Mouse (Mus musculus) activated CD4-positive, CD25-positive, alpha-beta regulatory T cell, adult 4 months (primary cell): ENCODE results near the gene Tbc1d1. TPM values are rescaled to one million over a fixed set of nuclear protein-coding genes. Genes with fewer than 3 reads are reported as not detected.
"Not testable (repeated sequence)": the region's sequence is repeated elsewhere in the genome, so short reads cannot be mapped to it uniquely, and the experiment has no call there.

ENCODE experiments used
- ATAC-seq: one replicate; pipeline ENCODE4 v1.8.0; 2017
- polyA plus RNA-seq, 2 experiments: library from polyadenylated mRNA; unstranded; fragments of 100-300 nt; shearing (Covaris generic); gene quantifications; one replicate each; pipeline ENCODE4 v1.2.1; 2017

The Tbc1d1 gene
- polyA plus RNA-seq, 2 experiments from 2014 or later: 36.6 to 37.7 TPM

DNA sequence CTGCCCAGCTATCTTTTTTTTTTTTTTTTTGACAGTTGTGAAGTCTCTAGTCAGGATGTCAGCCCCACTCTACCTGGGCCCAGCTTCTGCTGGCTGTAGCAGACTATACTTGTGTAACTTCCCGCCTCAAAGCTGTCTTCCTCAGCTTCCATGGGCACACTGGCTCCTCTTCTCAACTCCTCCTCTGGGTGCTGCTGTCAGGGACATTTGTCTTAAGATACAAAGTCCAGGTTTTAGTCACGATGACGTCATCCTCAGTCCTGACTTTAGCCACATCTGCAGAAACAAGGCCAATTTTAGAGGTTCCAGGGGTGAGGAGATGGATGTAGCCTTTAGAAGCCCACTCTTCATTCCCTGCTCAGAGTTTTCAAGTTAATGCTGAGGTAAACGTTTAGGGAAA is 167.2 kb downstream of the Tbc1d1 start:
- no peak for ATAC-seq

DNA sequence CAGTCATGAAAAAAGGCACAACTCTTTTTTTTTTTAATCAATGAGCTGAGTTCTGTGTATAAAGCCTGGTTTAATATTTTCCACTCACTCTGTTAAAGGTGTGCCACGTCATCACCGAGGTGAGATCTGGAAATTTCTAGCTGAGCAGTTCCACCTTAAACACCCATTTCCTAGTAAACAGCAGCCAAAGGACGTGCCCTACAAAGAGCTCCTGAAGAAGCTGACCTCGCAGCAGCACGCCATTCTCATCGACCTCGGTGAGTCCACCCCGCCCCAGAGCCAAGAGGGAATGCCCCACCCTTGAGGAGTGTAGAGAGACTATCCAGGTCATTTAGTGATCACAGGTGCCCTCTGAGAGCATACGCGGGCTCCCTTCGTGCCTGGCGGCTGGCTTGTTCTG is 168.2 kb downstream of the Tbc1d1 start:
- no peak for ATAC-seq

DNA sequence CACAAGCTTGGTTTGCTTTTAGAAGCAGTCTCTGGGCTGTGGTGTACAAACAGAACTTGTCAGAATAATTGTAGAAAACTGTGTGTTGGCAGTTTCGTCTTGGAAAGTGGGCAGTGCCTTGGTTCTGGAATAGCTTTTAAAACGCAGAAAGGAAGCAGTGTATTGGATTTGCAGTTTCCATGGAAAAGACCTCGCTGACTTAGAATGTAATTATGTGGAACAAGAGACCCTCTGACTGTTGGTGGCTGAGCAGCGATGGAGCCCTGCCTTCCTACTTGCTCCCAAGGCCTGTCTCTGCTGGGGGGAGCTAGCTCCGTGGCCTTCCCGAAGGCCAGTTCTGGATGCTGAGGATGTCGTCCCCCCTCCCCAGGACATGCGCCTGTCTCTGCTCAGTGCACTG is 168.8 kb downstream of the Tbc1d1 start:
- ATAC-seq: no peak

DNA sequence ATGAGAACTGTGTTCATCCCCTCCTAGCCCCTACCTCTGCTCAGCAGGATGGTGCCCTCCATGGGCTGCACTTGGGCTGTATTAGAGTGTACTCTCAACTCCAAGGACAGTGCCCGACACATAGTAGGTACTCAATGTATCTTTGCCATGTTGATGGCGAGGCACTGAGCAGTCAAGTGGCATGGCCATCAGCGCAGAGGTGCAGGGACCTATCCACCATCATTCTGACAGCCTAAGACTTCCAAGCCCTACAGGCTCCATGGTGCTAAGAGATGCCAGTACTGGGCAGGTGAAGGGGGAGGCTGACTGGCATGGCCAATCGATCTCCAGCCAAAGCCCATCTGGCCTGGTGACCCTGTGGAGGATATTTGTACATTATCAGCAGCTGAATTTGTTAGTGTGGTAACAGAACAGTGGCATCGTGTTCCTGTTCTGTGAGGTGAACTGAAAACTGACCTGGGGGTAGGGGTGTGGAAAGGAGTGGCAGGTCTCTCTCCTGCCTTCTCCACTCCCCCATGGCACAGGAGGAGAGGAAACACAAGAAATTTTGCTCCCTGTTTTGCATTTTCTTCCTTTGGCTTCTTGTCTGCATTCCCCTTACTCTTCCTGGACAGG is 169.7 kb downstream of the Tbc1d1 start:
- ATAC-seq: no peak

DNA sequence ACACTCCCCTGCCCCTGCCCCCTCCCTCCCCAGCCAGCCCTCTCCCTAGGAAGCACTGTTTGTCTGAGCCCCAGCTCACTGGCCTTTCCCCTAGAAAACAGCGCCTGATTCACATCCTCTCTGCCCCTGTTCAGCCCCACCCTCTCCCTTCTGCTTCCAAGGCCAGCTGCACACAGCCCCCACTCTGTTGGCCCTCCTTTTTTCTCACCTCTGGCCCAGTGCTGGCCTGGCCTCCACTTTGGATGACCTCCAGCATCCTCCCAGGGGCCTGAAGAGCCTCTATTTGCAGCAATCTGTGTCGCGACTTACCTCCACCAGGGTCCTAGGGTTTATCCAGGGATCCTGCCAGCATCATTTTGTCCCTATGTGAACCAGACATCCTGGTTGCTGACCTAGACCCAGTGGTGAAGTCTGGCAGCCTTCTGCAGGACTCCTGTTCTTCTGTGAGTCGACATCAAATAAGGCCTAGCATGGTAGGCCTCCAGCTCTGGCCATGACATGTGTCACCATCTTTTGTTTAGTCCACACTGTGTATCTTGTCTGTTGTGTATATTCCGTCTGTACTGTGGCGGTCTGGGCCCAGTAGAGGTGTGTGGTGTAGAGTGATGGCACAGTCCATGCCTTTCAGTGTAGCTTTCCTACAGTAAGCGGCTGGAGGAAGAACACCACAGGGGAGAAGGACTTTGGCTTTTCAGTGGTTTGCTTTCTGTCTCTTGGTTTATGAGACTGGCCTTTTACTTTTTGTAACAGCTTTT is 170.5 kb downstream of the Tbc1d1 start:
- ATAC-seq: no peak

DNA sequence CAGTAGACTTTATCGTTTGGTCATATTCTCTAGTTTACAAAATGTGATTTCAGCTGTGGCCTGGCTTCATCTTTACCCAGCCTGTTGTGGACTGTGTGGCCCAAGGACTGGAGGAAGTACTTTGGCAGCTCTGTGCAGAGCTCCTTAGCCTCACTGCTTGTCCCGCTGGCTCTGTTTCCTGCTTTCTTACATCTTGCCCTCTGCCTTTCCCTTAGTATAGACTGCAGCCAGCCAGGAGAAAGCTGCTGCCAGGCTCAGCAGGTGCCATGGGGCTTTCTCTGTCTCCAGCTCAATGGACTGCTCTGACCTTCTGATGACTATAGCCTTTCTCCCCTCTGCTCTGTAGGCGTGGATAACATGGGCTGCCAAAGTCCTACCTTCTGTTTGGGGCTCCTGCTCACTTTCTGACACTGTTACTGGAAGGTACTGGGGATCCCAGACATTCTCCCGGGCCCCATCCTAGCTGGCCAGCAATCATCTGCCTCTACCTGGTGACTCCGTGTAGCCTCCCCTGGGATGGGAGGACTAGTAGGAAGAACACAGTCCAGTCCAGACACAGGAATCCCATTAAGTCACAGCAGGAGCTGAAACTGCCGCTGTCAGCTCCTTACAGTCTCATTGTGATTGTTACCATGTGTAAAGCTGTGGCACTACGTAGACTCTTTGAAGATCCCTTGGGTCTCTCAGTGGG is 171.3 kb downstream of the Tbc1d1 start:
- ATAC-seq: no peak

DNA sequence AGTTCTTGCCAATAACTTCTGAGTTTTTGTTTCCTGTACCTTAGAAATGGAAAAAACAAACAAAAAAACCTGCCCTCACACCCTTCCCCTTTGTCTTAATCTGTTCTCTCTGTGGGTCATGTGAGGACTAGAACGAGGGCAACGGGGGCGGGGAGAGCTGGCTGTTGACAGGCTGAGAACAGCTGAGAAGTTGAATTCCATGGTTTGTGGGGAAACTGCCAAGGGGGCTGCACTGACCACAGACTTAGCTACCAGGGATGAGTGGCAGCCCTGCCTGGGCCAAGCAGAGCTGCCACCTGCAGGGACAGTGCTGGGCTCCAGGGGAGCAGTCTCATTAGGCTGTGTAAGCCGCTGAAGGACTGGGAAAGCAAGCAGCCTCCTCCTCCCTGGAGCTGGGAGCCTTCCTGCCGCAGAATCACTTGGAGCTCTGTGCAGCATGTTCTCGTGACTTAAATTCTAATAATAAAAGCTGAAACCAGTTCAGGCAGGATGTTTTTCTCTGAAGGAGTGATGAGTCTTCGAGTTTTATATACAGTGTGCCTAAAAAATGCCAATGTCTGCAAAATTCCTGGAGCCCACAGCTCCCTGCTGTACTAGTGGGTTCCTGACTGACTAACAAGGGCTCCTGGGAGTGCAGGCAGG is 180.8 kb downstream of the Tbc1d1 start:
- no peak for ATAC-seq

DNA sequence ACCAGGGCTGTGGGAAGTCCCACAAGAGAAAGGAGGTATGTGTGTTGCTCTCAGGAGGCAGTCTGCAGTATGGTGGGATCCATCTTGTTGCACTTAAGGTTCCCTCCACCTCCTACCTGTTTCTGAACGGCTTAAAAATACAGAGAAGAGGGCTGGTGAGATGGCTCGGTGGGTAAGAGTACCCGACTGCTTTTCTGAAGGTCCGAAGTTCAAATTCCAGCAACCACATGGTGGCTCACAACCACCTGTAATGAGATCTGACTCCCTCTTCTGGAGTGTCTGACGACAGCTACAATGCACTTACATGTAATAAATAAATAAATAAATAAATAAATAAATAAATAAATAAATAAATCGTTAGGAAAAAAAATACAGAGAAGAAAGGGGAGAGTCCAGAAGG is 182.7 kb downstream of the Tbc1d1 start:
- not testable (repeated sequence) for ATAC-seq

DNA sequence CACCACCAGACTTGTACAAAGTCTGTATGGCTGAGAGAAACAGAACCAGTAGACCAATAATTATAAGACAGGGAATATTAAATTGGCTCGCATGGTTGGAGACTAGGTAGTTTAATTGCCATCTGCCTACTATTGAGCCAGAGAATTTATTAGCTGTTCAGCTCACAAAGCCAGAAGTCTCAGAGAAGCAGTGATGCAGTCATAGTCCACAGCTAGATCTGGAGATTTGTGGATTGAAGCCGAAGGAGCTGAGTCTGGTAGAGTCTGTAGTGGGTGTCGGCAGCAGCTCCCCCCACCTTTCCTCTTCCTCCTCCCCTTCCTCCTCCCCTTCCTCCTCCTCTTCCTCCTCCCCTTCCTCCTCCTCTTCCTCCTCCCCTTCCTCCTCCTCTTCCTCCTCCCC is 184.3 kb downstream of the Tbc1d1 start:
- no peak for ATAC-seq

DNA sequence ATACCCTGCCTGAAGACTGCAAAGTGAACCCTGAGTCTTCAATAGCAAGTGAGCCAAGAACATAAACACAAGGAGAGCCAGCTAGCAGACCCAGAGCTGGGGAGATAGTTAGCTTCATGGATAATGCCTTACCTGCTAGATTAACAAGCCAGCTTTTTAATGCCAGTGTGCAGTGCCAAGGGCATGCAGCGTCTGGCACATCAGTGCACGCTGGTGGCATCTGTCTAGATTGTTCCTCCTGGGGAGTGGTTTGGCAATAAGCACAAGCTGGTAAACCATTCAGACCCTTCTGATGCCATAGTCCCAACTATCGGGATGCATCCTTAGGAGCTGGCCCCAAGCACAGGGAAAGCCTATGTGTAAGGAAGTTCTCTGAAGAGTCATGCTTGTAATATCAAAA is 185.6 kb downstream of the Tbc1d1 start:
- ATAC-seq: no peak

DNA sequence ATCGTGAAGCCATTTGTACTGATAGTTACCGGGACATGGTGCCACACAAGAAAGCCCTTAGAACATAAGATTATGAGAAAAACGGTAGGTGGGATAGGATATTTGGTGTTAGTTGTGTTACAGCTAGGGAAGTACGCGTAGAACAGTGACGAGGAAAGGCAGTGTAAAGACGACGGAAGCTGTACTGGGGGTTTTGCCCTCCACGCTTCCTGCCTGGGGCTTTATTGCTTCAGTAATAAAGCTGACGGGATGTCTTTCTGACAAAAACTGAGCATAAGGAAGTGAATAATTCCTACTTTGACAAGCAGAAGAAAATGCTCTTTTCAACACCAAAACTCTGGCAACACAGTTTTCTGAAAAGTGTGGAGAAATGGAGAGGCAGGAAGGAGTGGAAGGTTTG is 186.0 kb downstream of the Tbc1d1 start:
- peak; percentile 49 for ATAC-seq

DNA sequence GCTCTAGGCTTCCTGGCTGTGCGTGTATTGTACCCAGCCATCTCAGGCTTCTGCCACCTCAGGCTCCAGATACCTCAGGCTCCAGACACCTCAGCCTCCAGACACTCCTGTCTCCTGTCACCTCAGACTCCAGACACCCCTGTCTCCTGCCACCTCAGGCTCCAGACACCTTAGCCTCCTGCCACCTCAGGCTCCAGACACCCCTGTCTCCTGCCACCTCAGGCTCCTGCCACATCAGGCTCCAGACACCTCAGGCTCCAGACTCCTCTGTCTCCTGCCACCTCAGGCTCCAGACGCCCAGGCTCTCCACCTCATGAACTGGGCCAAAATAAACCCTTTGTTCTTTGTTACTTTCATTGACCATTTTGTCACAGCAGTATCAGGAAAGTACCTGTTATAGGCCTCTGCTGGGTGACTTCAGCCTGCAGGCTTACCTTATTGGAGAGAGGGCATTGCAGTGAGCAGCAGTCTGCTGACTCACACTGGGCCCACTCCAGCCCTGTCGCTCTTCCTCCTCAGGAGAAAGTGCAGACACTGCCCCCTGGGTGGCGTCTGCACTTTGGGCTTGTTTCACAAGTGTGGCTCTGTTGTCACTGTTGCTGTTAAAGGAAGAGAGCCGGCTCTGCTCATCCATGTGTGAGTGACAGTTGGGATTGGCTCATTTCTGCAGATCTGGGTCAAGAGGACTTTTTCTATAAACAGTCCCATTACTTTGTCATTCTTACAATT is 188.0 kb downstream of the Tbc1d1 start:
- no peak for ATAC-seq

DNA sequence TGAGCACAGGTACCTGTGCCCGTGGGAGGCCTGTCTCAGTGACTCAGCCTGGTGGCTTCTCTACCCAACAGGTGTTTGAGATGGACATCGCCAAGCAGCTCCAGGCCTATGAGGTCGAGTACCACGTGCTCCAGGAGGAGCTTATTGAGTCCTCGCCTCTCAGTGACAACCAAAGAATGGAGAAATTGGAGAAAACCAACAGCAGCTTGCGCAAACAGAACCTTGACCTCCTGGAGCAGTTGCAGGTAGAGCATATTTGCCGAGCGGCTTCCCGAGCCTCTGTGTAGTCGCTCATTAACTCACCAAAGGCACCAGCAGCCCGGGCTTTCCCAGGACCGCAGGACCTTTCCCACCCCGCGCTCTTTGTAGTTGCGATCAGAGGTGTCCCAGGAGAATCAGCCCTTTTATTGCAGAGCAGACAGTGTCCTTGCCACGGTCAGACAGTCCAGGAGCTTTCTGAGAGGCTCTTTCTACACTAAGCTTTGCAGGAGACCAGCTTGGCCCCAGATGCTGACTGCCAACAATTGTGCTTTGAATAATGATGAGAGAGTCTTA is 189.2 kb downstream of the Tbc1d1 start:
- ATAC-seq: no peak

DNA sequence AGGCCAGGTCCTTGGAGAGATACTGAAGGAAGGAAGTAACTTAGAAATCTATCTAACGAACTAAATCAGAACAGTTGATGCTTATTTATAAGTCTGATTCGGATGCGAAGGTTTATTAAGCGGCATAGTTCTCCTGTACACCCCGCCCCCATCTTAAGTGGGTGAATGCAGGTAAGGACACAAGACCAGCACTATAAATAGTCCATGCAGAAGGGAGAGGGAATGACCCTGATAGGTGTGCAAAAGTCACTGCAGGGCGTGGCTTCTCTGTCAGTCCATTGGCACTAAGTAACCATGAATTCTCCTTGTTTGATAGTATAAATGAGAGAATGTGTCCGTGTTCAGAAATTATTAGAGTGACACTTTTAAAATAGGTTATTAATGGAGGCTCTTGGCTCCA is 189.7 kb downstream of the Tbc1d1 start:
- ATAC-seq: no peak

DNA sequence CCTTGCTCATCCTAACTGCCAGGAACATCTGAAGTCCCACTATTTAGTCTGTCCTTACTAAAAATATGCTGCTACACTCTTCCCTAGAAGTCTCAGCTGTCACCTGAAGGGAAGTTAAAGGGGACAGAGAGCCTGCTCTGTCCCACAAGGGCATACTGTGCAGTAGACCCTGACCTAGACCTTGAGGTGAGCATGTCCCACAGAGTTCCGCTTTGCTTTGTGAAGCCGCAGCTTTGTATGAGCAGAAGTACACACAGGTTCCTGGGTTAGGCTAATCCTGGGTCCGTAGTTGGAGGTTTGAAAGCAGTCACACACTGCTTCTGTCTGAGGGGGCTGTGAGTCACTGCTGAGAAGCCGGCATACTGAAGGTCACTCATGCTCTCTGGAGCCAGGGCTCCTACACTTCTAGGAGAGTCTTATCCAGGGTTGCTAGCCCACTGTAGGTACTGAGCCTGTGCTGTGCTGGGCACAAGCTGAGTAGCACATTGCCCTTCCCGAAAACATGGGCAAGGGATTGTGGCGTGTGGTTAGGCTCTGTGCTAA is 190.3 kb downstream of the Tbc1d1 start:
- ATAC-seq: no peak

DNA sequence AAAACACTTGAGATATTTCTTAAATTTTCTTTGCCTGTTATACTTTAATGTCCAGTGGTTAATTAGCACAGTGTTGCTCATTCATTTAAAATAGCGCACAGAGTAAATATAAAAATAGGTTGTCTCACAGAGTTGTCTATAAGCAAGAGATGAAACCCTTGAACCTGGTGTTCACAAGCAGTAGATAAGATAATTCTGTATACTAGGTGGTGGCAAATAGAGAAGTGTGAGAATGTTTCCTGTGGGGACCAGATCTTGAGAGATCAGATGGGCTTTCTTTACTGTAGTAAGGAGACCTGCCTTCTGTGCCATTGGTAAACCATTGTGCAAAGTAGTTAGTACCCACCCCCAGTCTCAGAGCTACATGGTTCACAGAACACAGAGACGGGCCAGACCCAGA is 192.1 kb downstream of the Tbc1d1 start:
- no peak for ATAC-seq

DNA sequence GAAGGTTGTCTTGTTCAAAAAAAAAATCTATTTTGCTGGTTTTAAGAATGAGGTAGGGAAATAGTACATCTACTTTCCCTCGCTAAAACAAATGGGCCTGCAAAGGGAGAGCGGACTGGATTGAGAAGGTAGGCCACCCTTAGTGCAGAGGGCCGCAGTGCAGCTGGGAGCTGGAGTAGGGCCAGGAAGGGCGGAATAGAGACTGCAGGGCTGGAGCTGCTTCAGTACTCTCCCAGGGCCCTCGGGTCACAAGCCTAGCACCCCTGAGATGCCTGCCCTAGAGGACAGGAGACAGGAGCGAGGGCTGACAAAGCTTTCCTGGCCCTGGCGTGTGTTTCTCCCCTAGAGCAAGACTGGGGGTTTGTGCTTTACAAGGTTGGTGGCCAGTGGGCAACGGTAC is 192.7 kb downstream of the Tbc1d1 start:
- no peak for ATAC-seq

DNA sequence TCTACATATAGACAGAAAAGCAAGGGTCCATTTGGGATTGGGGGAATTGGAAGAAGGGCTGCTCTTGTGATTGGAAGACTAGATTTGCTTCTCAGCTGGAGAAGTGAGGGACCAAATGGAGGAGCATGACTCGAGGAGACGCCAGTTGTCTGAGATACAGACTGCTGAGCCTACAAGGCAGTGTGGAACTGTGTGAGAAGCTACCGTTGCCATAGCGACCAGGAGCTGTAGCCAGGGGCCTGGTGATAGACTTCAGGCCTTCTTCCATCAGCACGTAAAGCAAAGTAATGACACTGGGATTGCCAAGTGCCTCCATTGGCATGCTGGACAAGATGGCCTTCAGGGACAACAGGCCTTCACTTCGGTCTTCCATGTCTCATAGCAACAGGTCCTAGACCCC is 195.9 kb downstream of the Tbc1d1 start:
- no peak for ATAC-seq

DNA sequence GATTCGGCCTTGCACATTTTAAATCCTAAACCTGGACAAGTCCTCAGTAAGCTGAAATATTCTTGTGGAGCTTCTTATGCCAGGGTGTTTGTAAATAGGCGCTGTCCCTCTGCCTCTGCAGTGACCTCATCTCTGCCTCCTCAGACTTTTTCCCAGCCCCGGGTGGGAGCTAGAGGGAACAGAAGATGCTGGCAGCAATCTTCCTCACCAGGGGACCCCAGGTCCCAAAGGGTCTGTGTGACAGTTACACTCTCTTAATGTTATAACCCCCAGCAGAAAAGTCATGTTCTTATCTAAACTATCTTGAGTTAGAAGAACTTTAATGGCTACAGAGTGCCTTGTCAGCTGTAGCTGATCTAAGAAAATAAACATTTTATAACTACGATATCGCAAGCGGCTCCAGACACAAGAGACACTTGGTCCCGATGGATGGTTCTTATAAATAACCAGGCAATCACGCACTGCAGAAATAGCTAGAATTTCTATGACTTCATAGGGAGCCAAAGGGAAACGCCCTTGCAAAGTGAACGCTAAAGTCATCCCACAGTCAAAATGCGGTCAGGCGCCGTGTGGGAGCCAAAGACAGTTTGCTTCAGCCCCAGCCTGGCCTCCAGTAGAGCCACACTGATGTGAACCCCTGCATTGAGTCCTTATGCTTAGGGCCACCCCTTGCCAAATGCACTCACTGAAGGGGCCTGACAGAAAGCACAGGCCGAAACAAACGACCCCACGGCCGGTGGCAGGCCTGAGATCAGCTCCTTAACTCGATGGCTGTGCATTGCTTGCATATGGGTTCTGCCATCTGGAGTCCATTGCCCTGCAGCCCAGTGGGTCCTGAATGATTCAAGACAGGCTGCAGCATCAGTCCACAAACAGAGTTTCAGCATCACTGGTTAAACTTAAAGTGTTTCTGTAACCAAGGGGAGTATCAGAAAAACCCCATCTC is 202.8 kb downstream of the Tbc1d1 start:
- no peak for ATAC-seq

DNA sequence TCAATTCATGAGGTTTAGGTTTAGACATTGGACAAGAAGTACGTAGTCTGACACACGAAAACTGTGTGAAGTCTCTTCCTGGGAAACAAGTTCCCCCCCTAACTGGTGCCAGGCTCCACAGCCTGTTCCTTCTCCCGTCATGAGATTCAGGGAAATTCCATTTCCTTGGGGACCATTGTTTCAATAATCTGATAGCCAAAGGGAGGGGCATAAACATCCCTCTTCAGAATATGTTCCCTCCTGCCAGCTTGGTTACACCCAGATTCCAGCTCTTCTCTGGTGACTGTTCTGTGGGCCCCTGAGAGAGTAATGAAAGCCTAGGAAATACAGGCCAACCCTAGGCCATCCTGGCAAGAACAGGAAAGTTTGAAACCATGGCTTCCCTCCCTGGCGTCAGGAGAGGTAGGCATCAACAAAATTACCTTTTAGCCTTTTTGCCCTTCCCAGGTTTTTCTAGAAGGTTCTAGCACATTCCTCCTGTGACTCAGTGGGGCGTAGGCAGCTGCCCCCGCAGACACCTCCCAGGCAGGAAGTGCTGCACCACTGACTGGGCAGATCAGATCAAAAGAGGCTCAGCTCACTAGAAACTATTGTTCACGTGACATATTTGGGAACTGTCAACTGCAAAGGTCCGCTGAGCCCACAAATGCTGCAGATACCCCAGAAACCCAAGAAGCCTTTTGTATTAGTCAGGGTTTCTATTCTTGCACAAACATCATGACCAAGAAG is 204.2 kb downstream of the Tbc1d1 start:
- peak; percentile 96 for ATAC-seq
